Mouse (Mus musculus) limb, embryonic 12.5 days (tissue): ENCODE measurements around the gene Inpp5f. TPM values are rescaled to one million over a fixed set of nuclear protein-coding genes. Genes with fewer than 3 reads are reported as not detected.

Source experiments
- ATAC-seq: fragments of 200-750 bp; cut with Nextera tagmentation; 2 replicates; pipeline ENCODE4 v1.8.0; 2017; ENCODE audit warnings: low read depth, moderate TSS enrichment; ENCODE audit not compliant: insufficient number of reproducible peaks, insufficient read depth, low FRiP score, low TSS enrichment
- H3K27ac ChIP-seq: fragments of 300-500 bp; sonication (generic); 2 replicates; pipeline ENCODE4 v1.5.1; 2016; ENCODE audit warnings: mild to moderate bottlenecking, moderate library complexity
- H3K27me3 ChIP-seq: fragments of 300-500 bp; sonication (generic); 2 replicates; pipeline ENCODE4 v1.6.1; 2016; ENCODE audit warnings: mild to moderate bottlenecking, moderate library complexity
- H3K36me3 ChIP-seq: fragments of 300-500 bp; sonication (generic); 2 replicates; pipeline ENCODE4 v1.6.1; 2016; ENCODE audit warnings: mild to moderate bottlenecking, moderate library complexity
- H3K4me1 ChIP-seq: fragments of 300-500 bp; sonication (generic); replicated peaks from 2 replicates; pipeline ENCODE4 v1.6.1; 2016
- H3K4me2 ChIP-seq: fragments of 300-500 bp; sonication (generic); 2 replicates; pipeline ENCODE4 v1.6.1; 2016; ENCODE audit warnings: mild to moderate bottlenecking, moderate library complexity
- H3K4me3 ChIP-seq: fragments of 300-500 bp; sonication (generic); replicated peaks from 2 replicates; pipeline ENCODE4 v1.5.1; 2016; ENCODE audit warnings: mild to moderate bottlenecking
- H3K9ac ChIP-seq: fragments of 300-500 bp; sonication (generic); replicated peaks from 2 replicates; pipeline ENCODE4 v1.6.1; 2016; ENCODE audit warnings: mild to moderate bottlenecking, moderate library complexity
- H3K9me3 ChIP-seq: fragments of 300-500 bp; sonication (generic); 2 replicates; pipeline ENCODE4 v1.6.1; 2016; ENCODE audit warnings: mild to moderate bottlenecking, moderate library complexity
- WGBS: fragments of 180-500 bp; shearing (Covaris S2); methylation state at CpG from one replicate; pipeline ENCODE4 v1.1.7; 2016; 5-methylcytosine and 5-hydroxymethylcytosine counted together
- polyA plus RNA-seq: library from polyadenylated mRNA; unstranded; fragments of >200 nt; fragmentation: Nextera tagmentation; extraction: Ambion mirVana; gene quantifications from 2 replicates; pipeline ENCODE4 v1.2.1, GENCODE M21; 2016

Inpp5f gene
- polyA plus RNA-seq, 1 experiment from 2014 or later = 26.0 TPM

- Histone ChIP-seq H3K4me3 (no peak overlapping the region), H3K4me2 (no peak overlapping the region), H3K9me3 (no peaks in the 10 kb centered on the region), H3K9ac (no peak overlapping the region), H3K27ac (no peak overlapping the region), H3K36me3 (no peaks in the 10 kb centered on the region), H3K27me3 (no peaks in the 10 kb centered on the region), H3K4me1 (0 out of 2 replicates have a peak, but pooled peaks cover 7% of the 10 kb centered on the region)
- 92% methylated on average over 2 of the region's 2 CpGs for WGBS
- ATAC-seq = no peak
Measured at GRCm38 (mm10) chr7:128625382-128625781, 14.3 kb downstream of the Inpp5f start.

GRCm38 (mm10) chr7:128626601-128627000 is 15.5 kb downstream of the Inpp5f start:
- Histone ChIP-seq H3K9me3 (no peaks in the 10 kb centered on the region), H3K27me3 (no peaks in the 10 kb centered on the region), H3K36me3 (no peaks in the 10 kb centered on the region), H3K27ac (no peak overlapping the region), H3K4me2 (no peak overlapping the region), H3K9ac (no peak overlapping the region), H3K4me3 (no peak overlapping the region), H3K4me1 (0 out of 2 replicates have a peak, but pooled peaks cover 7% of the 10 kb centered on the region)
- 67% methylated on average over 5 of the region's 5 CpGs for WGBS
- ATAC-seq = no peak

GRCm38 (mm10) chr7:128627251-128627650 is 16.1 kb downstream of the Inpp5f start:
- no peak overlapping the region for H3K4me2 ChIP-seq
- no peak overlapping the region for H3K4me3 ChIP-seq
- H3K9me3 ChIP-seq = no peaks in the 10 kb centered on the region
- 70% methylated on average over 2 of the region's 2 CpGs for WGBS
- no peak for ATAC-seq
- no peaks in the 10 kb centered on the region for H3K36me3 ChIP-seq
- H3K4me1 ChIP-seq = 0 out of 2 replicates have a peak, but pooled peaks cover 4% of the 10 kb centered on the region
- no peak overlapping the region for H3K9ac ChIP-seq
- H3K27me3 ChIP-seq = no peaks in the 10 kb centered on the region
- H3K27ac ChIP-seq = no peak overlapping the region

GRCm38 (mm10) chr7:128627723-128628122 is 16.6 kb downstream of the Inpp5f start:
- H3K4me2 ChIP-seq = no peak overlapping the region
- no peaks in the 10 kb centered on the region for H3K4me1 ChIP-seq
- no peak for ATAC-seq
- no peak overlapping the region for H3K4me3 ChIP-seq
- 92% methylated on average over 1 of the region's 1 CpGs for WGBS
- H3K36me3 ChIP-seq = no peaks in the 10 kb centered on the region
- H3K27me3 ChIP-seq = no peaks in the 10 kb centered on the region
- no peaks in the 10 kb centered on the region for H3K9me3 ChIP-seq
- no peak overlapping the region for H3K9ac ChIP-seq
- H3K27ac ChIP-seq = no peak overlapping the region

- H3K4me3 ChIP-seq = no peak overlapping the region
- H3K4me1 ChIP-seq = no peaks in the 10 kb centered on the region
- H3K4me2 ChIP-seq = no peak overlapping the region
- H3K27me3 ChIP-seq = no peaks in the 10 kb centered on the region
- no peak overlapping the region for H3K9ac ChIP-seq
- ATAC-seq = no peak
- H3K36me3 ChIP-seq = no peaks in the 10 kb centered on the region
- H3K9me3 ChIP-seq = no peaks in the 10 kb centered on the region
- WGBS = 69% methylated on average over 4 of the region's 4 CpGs
- H3K27ac ChIP-seq = no peak overlapping the region
Measured at GRCm38 (mm10) chr7:128633156-128633555, 22.0 kb downstream of the Inpp5f start.

GRCm38 (mm10) chr7:128639925-128640485 is 28.9 kb downstream of the Inpp5f start:
- no peaks in the 10 kb centered on the region for H3K9me3 ChIP-seq
- 75% methylated on average over 5 of the region's 5 CpGs for WGBS
- H3K4me1 ChIP-seq = no peaks in the 10 kb centered on the region
- ATAC-seq = no peak
- no peaks in the 10 kb centered on the region for H3K27me3 ChIP-seq
- no peak overlapping the region for H3K4me3 ChIP-seq
- H3K9ac ChIP-seq = no peak overlapping the region
- H3K36me3 ChIP-seq = no peaks in the 10 kb centered on the region
- H3K4me2 ChIP-seq = no peak overlapping the region
- H3K27ac ChIP-seq = no peak overlapping the region

- WGBS = 87% methylated on average over 7 of the region's 7 CpGs
- Histone ChIP-seq H3K9me3 (no peaks in the 10 kb centered on the region), H3K27me3 (no peaks in the 10 kb centered on the region), H3K27ac (no peak overlapping the region), H3K4me3 (no peak overlapping the region), H3K4me1 (no peaks in the 10 kb centered on the region), H3K4me2 (no peak overlapping the region), H3K9ac (no peak overlapping the region), H3K36me3 (no peaks in the 10 kb centered on the region)
- no peak for ATAC-seq
Measured at GRCm38 (mm10) chr7:128641571-128641970, 30.4 kb downstream of the Inpp5f start.

GRCm38 (mm10) chr7:128642386-128642785 is 31.3 kb downstream of the Inpp5f start:
- 73% methylated on average over 5 of the region's 5 CpGs for WGBS

GRCm38 (mm10) chr7:128656970-128657369 is 45.8 kb downstream of the Inpp5f start:
- Histone ChIP-seq H3K27ac (no peak overlapping the region), H3K4me2 (no peak overlapping the region), H3K27me3 (no peaks in the 10 kb centered on the region), H3K4me1 (no peaks in the 10 kb centered on the region), H3K36me3 (no peaks in the 10 kb centered on the region), H3K4me3 (no peak overlapping the region), H3K9me3 (no peaks in the 10 kb centered on the region), H3K9ac (no peak overlapping the region)
- no peak for ATAC-seq
- 80% methylated on average over 1 of the region's 1 CpGs for WGBS

More at GRCm38 (mm10) chr7:128642386-128642785, 31.3 kb downstream of the Inpp5f start:
- Histone ChIP-seq H3K4me2 (no peak overlapping the region), H3K9me3 (no peaks in the 10 kb centered on the region), H3K36me3 (no peaks in the 10 kb centered on the region), H3K27ac (no peak overlapping the region), H3K4me1 (no peaks in the 10 kb centered on the region), H3K9ac (no peak overlapping the region), H3K4me3 (no peak overlapping the region), H3K27me3 (no peaks in the 10 kb centered on the region)
- no peak for ATAC-seq

- Histone ChIP-seq H3K4me1 (no peaks in the 10 kb centered on the region), H3K9me3 (0 out of 2 replicates have a peak, but pooled peaks cover 3% of the 10 kb centered on the region), H3K4me3 (no peak overlapping the region), H3K9ac (no peak overlapping the region), H3K27ac (no peak overlapping the region), H3K4me2 (no peak overlapping the region), H3K36me3 (peaks cover 21% of the 10 kb centered on the region), H3K27me3 (no peaks in the 10 kb centered on the region)
- ATAC-seq = no peak
- 86% methylated on average over 8 of the region's 8 CpGs for WGBS
Measured at GRCm38 (mm10) chr7:128663906-128664305, 52.8 kb downstream of the Inpp5f start.

- H3K9ac ChIP-seq = no peak overlapping the region
- no peak for ATAC-seq
- H3K4me3 ChIP-seq = no peak overlapping the region
- H3K9me3 ChIP-seq = 0 out of 2 replicates have a peak, but pooled peaks cover 3% of the 10 kb centered on the region
- no peaks in the 10 kb centered on the region for H3K27me3 ChIP-seq
- H3K36me3 ChIP-seq = peaks cover 25% of the 10 kb centered on the region
- 95% methylated on average over 11 of the region's 11 CpGs for WGBS
- no peak overlapping the region for H3K4me2 ChIP-seq
- no peaks in the 10 kb centered on the region for H3K4me1 ChIP-seq
- H3K27ac ChIP-seq = no peak overlapping the region
Measured at GRCm38 (mm10) chr7:128664861-128665377, 53.8 kb downstream of the Inpp5f start.

GRCm38 (mm10) chr7:128667788-128668187 is 56.7 kb downstream of the Inpp5f start:
- no peak overlapping the region for H3K4me2 ChIP-seq
- peaks cover 33% of the 10 kb centered on the region for H3K36me3 ChIP-seq
- H3K4me3 ChIP-seq = no peak overlapping the region
- no peak overlapping the region for H3K9ac ChIP-seq
- ATAC-seq = no peak
- WGBS = 64% methylated on average over 5 of the region's 5 CpGs
- peaks cover 10% of the 10 kb centered on the region for H3K4me1 ChIP-seq
- H3K27me3 ChIP-seq = no peaks in the 10 kb centered on the region
- 0 out of 2 replicates have a peak, but pooled peaks cover 3% of the 10 kb centered on the region for H3K9me3 ChIP-seq
- H3K27ac ChIP-seq = no peak overlapping the region
